Mouse (Mus musculus) G1E (cell line): ENCODE results near the gene Hnrnpll.

Experiments
- CTCF ChIP-seq: IDR thresholded peaks from 2 replicates; pipeline ENCODE4 v1.5.1; 2012; ENCODE audit warnings: low read depth, low read length, inconsistent platforms, mixed read lengths
- GATA1 ChIP-seq: IDR thresholded peaks from 2 replicates; pipeline ENCODE4 v1.6.1; 2012; ENCODE audit warnings: borderline replicate concordance, low read length, inconsistent platforms, mixed read lengths
- POLR2AphosphoS5 ChIP-seq: IDR thresholded peaks from 2 replicates; pipeline ENCODE4 v1.6.1; 2012; ENCODE audit warnings: low read depth, low read length, inconsistent platforms; ENCODE audit not compliant: insufficient replicate concordance
- TAL1 ChIP-seq: conservative IDR thresholded peaks from 2 replicates; pipeline ENCODE4 v1.6.1; 2012; ENCODE audit warnings: low read depth, low read length, inconsistent platforms, mixed read lengths

DNA sequence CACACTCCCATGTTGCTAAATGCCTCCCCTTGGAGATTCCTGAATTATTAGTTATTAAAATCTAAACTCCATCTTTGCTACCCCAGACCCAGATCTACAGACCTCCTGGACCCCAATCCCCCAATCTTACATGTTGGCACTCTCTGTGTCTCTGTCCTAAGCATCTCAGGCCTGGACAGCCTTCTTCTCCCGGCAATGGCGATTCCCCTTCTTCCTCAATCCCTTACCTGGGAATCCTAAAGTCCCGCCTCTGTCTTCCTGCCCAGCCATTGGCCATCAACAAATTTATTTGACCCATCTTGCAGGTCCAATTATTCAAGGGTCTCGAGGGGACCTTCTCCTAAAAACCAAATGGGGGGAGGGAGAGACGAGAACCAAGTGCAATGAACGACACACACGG is 77.7 kb downstream of the Hnrnpll start:
- no peak for TF ChIP-seq CTCF
- TF ChIP-seq TAL1: no peak
- no peak for TF ChIP-seq GATA1
- TF ChIP-seq POLR2AphosphoS5: no peak
